In the genomic region with DNA sequence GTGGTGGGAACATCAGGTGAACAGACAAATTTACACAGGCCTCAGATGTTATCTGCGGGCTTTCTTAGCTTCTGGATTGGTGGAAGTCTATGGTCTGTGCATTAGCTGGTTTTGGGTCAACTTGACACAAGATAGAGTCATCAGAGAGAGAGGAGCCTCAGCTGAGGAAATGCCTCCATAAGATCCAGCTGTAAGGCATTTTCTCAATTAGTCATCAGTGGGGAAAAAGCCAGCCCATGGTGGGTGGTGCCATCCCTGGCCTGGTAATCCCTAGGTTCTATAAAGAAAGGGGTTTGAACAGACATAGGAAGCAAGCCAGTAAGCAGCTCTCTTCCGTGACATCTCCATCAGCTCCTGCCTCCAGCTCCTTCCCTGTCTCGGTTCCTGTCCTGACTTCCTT, we compare ENCODE assay signal across 26 mouse cellular contexts. TPM values are rescaled to one million over a fixed set of nuclear protein-coding genes. Genes with fewer than 3 reads are reported as not detected.
DNase-seq lines count a peak whose midpoint lies in the region; ATAC-seq and TF ChIP-seq lines count a peak whose summit lies in the region.
"Had no signal": no experiment of that assay in that cellular context is flagged by ENCODE, and none has a peak within 500 bp of the region (broad histone marks: within the 10 kb centered on the region; RNA-seq: fewer than 3 reads in every experiment).

No protein-coding gene starts in this region.

- TF ChIP-seq CTCF in cerebellum, adult 2 months (IDR thresholded peaks at IDR 0.05; ENCODE audit: borderline replicate concordance, insufficient read depth, low read depth, low read length) = no peak

- H3K36me3 ChIP-seq in midbrain, embryonic 16.5 days (ENCODE audit: control insufficient read depth, insufficient read depth, low read length) = no peaks in the 10 kb centered on the region
- H3K36me3 ChIP-seq: G1E had no signal

- H3K4me1 ChIP-seq in midbrain, embryonic 16.5 days (ENCODE audit: control insufficient read depth, insufficient read depth, low read length) = no peaks in the 10 kb centered on the region
- H3K4me1 ChIP-seq in cerebellum, adult 2 months (ENCODE audit: control insufficient read depth, insufficient read depth, low read length) = no peaks in the 10 kb centered on the region

- H3K27me3 ChIP-seq in midbrain, embryonic 16.5 days (ENCODE audit: control insufficient read depth, insufficient read depth, low read depth, low read length) = no peaks in the 10 kb centered on the region
- H3K27me3 ChIP-seq in cerebellum, adult 2 months (ENCODE audit: control insufficient read depth, insufficient read depth, low read length) = no peaks in the 10 kb centered on the region
- H3K27me3 ChIP-seq: CH12.LX had no signal

- ATAC-seq in midbrain, embryonic 16.5 days = no peak
- ATAC-seq: activated CD4-positive, CD25-positive, alpha-beta regulatory T cell, adult 4 months; CD4-positive, CD25-positive, alpha-beta regulatory T cell, adult 4 months; Patski had no signal

- TF ChIP-seq POLR2A in cerebellum, adult 2 months (IDR thresholded peaks at IDR 0.05; ENCODE audit: borderline replicate concordance, insufficient read depth, low read length) = no peak

- intact Hi-C loops in heart, postnatal 25 days (cut with DNase I) = no loop called here

- no peak overlapping the region for H3K4me3 ChIP-seq in midbrain, embryonic 16.5 days (ENCODE audit: low read depth, low read length)
- no peak overlapping the region for H3K4me3 ChIP-seq in cerebellum, adult 2 months (replicated peaks; ENCODE audit: insufficient read depth, low read depth, low read length)

- peaks cover 6% of the 10 kb centered on the region; the same call in 1 of the 2 replicates for H3K9me3 ChIP-seq in midbrain, embryonic 16.5 days (replicated peaks; ENCODE audit: control insufficient read depth, low read length, poor library complexity, severe bottlenecking)
- H3K9me3 ChIP-seq: G1E had no signal

- no peak overlapping the region for H3K4me2 ChIP-seq in midbrain, embryonic 16.5 days (ENCODE audit: low read length)

- H3K27ac ChIP-seq in midbrain, embryonic 16.5 days (ENCODE audit: low read length) = no peak overlapping the region
- H3K27ac ChIP-seq in cerebellum, adult 2 months (ENCODE audit: insufficient read depth, low read length) = no peak overlapping the region

- DNase-seq in heart, adult 11 months = peak; percentile 66
- DNase-seq in heart, postnatal 25 days (ENCODE audit: low spot score) = no peak
- peak; percentile 68 for DNase-seq in 3T3-L1 (ENCODE audit: low read depth, low spot score)
- peak; percentile 41 for DNase-seq in NIH3T3 (ENCODE audit: low read depth)
- DNase-seq in cerebellum, adult 2 months = no peak
- DNase-seq: adrenal gland, adult 2 months; adrenal gland, adult 8-10 months; adrenal gland, postnatal 10 days; adrenal gland, postnatal 14 days; adrenal gland, postnatal 25 days; adrenal gland, postnatal 36 days; B cell, adult 2 months; cerebellum, adult 11 months; cerebellum, adult 11-12 months; cerebellum, adult 18-20 months; cerebellum, adult 8-10 months; cerebellum, adult 9-10 months had no signal

- H3K9ac ChIP-seq in midbrain, embryonic 16.5 days (ENCODE audit: low read depth, low read length) = no peak overlapping the region

- 91% methylated on average over 3 of the region's 3 CpGs for WGBS in midbrain, embryonic 16.5 days
- 90% methylated on average over 3 of the region's 3 CpGs for WGBS in cerebellum, adult 2 months

RNA-seq across cellular contexts. Expression of a gene that starts 25.9 kb away (rescaled TPM):
- total RNA-seq in heart, postnatal 25 days (2021) = under 1 TPM in 1 of 2 experiments, not detected in 1; 0.45 TPM
- polyA plus RNA-seq in midbrain, embryonic 16.5 days (2015; fragmentation: Nextera tagmentation; extraction: Ambion mirVana) = 0.41 and 0.48 TPM in 2 replicates
- polyA plus RNA-seq in cerebellum, adult 2 months (2012; rRNA removed) = 0.21 TPM in 1 of 2 replicates, not detected in the other
- total RNA-seq: adrenal gland, adult 18-20 months; adrenal gland, adult 8-10 months; adrenal gland, postnatal 14 days; adrenal gland, postnatal 25 days; G1E; MEL had no signal
- polyA plus RNA-seq: adrenal gland, adult 2 months; C2C12; CD4-positive, CD25-positive, alpha-beta regulatory T cell, adult 4 months; G1E; Patski had no signal

Comparison
In these comparisons a context has a peak if more than half of its experiments do, and no peak if none do; other contexts are left out.
1. DNase-seq: peak in heart, adult 11 months (single experiment), 3T3-L1 (single experiment) and NIH3T3 (single experiment); none in heart, postnatal 25 days (single experiment) and cerebellum, adult 2 months (0 of 2).